Mouse (Mus musculus) testis, postnatal 10 days (tissue): ENCODE measurements around the gene Chrnd.
A peak's percentile ranks its signal among the peaks of the same experiment; 100 is the strongest.

Experiments
- DNase-seq: peaks from one replicate; pipeline ENCODE4 v3.0.0; 2021; ENCODE audit warnings: low spot score

Chrnd gene

DNA sequence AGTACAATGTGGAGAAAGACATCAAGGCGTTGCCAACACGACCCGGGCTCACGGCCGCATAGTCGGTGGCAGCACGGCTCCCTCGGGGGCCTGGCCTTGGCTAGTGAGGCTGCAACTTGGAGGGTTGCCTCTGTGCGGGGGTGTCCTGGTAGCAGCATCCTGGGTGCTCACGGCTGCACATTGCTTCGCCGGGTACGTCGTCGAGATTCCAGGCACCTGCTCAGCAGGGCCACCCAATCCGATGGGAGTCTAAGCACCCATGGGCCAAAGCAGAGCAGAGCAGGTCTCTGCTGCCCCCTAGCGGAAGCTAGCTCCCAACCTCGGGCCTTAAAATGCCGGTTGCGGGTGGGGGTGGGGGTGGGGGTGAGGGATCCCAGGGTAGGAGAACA is 5.7 kb upstream of the Chrnd start:
- DNase-seq = peak; percentile 88

DNA sequence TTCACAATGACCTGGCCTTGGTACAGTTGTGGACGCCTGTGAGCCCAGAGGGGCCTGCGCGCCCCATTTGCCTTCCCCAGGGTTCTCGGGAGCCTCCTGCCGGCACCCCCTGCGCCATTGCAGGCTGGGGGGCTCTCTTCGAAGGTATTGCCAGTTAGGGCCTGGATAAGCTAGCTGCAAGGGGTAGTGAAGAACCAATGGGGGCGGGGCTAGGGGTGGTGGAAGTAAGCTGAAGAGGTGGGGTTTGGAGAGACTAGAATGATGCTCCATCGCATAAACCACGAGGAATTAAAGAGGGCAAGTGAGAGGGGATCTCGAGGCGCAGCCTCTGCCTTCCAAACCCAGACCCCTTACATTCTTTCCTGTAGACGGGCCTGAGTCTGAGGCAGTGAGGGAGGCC is 4.9 kb upstream of the Chrnd start:
- peak; percentile 60 for DNase-seq

DNA sequence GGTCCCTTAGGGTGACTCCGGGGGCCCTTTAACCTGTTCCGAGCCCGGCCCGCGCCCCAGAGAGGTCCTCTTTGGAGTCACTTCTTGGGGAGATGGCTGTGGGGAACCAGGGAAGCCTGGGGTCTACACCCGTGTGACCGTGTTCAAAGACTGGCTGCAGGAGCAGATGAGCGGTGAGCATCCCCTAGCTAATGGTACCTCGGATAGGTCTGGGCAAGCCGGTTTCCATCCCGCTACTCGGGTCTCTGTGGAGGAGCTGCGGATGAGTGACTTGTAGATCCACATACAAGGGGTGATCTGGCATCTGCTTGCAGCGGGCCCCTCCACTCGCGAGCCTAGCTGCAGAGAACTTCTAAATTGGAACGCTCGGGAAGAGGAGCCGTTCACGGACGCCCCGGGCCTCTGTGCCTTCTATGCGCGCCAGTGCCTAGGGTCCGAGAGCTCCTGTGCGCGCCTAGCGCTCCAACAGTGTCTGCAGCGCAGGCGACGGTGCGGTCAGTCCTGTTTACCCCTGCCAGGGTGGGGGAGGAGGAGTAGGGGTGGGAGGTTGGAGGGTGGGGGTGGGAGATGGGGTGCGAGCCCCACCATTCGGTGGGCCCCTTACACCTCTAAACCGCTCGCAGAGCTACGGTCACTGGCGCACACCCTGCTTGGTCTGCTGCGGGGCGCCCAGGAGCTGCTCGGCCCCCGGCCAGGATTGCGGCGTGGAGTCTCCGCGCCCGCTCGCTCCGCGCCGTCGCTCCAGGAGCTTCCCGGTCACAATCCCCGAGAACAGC is 4.0 kb upstream of the Chrnd start:
- DNase-seq = no peak

DNA sequence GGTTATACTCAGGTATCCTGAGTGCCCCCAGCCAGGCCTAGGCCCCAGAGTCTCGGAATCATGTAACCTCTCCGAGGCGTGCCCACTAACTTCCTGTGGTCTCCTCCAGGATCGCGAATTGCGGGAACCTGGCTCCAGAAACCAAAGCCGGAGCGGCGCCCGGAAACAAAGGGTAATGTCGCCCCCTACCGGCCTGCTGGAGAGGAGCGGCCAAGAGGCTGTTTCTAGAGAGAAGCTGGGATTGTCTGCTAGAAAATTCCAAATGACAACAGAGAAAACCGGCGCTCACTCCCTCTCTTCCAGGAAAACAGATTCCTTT is 3.4 kb upstream of the Chrnd start:
- DNase-seq = peak; percentile 91

DNA sequence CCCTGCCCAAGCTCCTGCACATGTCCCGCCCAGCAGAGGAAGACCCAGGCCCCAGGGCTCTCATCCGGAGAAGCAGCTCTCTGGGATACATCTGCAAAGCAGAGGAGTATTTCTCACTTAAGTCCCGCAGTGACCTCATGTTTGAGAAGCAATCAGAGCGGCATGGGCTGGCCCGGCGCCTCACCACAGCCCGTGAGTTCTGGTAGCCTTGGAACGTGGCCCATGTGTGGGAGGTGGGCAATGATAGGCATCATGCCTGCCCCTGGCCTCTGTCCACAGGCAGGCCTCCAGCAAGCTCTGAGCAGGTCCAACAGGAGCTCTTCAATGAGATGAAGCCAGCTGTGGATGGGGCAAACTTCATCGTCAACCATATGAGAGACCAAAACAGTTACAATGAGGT is 6.9 kb downstream of the Chrnd start:
- peak; percentile 74 for DNase-seq

DNA sequence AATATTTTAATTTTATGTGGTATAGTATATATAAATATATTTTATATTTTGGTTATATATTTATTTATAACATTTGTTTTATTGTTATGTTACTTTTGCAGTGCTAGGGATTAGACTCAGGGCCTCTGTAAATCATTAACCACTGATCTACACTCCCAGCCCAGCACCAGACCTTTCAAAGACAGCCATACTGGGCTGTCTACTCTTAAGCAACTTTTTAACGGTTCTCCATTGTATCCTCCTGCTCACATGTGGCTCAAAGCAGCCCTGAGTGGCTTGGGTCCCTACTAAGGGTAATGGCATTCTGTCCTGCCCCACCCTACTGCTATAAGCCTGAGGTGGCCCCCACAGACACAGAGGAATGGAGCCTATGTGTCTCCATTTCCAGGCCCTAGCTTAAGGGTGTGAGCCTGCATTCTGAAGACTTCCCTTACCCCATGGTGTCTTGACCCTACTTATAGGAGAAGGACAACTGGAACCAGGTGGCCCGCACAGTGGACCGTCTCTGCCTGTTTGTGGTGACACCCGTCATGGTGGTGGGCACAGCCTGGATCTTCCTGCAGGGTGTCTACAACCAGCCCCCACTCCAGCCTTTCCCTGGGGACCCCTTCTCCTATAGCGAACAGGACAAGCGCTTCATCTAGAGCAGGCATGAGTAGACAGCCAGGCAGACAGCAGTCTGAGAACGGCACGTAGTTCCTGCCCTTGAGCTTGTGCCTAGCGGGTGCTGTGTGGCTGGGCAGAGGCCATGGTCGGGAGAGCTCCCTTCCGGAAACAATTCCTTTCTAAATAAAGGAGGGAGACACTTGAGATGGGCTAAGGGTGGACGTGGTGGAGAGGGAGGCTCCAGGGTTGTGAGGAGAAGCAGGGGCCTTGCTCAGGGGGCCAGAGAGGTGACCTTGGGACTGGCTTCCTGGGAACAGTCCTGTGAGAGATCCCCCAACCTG is 8.0 kb downstream of the Chrnd start:
- DNase-seq = no peak

DNA sequence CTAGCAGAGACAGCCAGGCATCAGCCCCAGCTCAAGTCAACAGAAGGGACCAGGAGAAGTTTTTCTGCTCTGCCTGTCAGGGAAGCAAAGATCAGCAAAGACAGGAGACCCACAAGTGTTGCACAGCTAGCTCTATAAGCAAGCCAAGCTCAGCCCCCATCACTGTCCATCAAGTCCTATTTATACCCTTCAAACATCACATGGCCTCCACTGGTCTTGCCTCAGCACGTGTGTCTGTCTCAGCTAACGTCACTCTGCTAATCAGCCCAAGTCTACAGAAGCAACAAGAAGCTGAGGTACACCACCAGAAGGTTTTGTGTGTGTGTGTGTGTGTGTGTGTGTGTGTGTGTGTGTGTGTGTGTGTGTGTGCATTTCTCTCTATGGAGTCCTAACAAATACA is 10.4 kb downstream of the Chrnd start:
- DNase-seq = no peak

DNA sequence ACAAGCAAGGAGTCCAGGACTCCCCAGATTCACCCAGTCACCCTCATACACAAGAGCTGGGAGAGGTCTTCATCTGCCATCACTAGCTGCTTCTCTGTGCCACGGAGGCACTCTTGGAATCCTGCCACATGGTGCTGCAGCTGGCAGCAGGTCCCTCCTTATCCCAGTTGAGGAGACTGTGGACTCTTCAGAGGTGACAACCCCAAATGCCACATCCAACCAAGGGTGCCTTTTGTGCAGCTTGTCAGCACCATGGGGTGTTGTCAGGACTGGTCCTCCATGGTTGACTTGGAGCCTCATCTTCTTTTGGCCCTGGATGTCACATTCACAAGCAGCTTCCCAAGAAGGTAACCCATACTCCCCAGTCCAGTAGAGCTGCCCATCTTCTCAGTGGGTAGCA is 11.4 kb downstream of the Chrnd start:
- DNase-seq = no peak

DNA sequence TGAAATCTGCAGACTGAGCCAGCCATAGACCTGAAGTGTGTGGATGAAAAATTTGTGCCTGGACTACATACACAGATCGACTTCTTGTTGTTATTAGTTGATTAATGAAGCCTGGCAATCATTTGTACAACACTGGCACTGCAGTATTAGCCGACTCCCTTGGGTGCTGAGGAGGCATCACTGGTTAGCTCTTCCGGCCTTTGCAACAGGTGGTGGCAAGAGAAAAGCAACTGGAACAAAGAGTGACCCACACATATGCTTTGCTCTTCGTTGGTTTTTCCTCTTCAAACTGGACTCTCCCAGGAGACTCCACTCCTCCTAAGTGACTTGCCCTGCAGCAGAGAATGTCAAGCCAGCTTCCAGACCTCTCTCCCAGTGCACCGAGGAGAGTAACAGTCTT is 13.4 kb downstream of the Chrnd start:
- no peak for DNase-seq

DNA sequence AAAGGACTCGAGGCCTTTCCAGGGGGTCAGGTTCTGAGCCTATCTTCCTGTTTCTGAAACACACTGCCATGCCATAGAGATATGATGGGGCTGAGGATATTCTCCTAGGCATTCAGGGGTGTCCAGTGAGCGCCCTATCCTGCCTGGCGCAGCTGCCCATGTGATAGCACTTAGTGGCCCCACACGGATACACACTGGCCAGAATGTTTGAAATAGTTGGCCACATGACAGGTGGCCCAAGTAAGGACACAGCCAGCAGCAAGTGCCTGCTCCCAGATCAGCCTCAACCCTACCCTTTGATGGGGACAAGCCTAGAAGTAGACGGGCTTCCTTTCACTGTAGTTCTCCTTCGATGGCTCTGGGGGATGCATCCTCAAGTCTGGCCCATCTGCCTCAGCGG is 14.1 kb downstream of the Chrnd start, which contains the start of gene Chrng:
Gene Chrng, plus strand, starts transcription at position 193 of the 400 bp plus-strand sequence.
- DNase-seq = no peak

DNA sequence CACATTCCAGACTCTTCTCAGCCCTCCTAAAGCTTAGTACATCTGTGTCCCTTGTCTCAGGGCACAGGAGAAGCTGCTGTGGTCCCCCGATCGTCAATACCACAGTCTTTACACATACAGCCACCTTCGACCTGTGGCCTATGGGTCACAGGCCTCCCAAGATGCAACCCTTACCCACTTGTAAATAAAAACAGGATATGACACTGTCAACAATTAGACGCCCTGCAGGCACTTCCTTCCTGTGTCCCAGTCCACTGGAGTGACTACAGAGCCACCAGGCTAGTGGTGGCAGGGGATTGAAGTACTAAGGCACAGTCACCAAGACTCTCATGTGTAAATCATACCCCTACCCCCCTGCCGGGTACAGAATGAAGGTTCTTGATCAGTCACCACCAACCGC is 14.6 kb downstream of the Chrnd start:
- no peak for DNase-seq

DNA sequence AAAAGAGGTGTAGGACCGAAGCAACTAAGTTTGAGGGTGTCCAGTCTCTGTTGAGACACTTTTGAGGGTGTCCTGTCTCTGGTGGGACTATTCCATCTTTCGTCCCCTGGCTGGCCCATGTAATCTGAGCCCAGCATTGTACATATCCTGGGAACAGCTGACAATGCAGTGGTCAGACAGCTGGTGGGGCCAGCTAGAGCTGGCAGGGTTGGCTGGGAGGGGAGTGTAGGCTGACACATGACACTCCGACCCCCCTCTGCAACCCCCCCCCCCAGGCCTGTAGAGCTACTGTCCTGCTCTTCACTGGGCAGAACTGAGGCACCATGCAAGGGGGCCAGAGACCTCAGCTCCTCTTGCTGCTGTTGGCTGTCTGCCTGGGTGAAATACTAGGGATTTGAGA is 15.1 kb downstream of the Chrnd start:
- no peak for DNase-seq

DNA sequence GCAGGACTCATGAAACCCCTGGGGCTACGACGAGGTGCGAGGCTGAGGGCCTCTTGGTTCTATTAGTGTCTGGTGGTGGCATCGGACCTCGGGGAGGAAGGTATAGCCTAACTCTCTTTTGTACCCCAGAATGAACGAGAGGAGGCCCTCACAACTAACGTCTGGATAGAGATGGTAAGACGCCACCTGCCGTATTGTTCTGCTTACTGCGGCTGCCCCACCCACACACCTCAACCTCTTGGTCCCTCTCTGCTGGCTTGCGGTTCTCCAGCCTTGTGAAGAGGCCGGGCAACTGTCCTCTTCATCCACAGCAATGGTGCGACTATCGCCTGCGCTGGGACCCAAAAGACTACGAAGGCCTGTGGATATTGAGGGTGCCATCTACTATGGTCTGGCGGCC is 15.9 kb downstream of the Chrnd start:
- DNase-seq = no peak

DNA sequence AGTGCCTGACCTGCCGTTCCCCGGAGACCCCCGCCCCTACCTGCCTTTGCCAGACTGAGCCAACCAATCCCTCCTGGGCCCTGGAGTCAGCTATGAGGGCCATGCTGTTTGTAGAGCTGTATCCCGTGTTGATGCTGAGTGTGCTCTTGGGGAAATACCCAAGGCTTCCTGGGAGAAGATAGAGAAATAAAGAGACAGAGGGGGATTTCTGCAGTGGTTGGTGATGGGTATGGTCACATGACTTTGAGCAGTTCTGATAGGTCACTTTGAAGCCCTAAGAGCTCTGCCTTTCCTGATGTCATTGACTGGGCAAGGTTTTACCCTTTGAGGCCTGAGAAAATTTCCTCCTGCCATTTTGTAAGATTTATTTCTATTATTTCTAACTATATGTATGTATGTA is 21.0 kb downstream of the Chrnd start:
- DNase-seq = no peak

DNA sequence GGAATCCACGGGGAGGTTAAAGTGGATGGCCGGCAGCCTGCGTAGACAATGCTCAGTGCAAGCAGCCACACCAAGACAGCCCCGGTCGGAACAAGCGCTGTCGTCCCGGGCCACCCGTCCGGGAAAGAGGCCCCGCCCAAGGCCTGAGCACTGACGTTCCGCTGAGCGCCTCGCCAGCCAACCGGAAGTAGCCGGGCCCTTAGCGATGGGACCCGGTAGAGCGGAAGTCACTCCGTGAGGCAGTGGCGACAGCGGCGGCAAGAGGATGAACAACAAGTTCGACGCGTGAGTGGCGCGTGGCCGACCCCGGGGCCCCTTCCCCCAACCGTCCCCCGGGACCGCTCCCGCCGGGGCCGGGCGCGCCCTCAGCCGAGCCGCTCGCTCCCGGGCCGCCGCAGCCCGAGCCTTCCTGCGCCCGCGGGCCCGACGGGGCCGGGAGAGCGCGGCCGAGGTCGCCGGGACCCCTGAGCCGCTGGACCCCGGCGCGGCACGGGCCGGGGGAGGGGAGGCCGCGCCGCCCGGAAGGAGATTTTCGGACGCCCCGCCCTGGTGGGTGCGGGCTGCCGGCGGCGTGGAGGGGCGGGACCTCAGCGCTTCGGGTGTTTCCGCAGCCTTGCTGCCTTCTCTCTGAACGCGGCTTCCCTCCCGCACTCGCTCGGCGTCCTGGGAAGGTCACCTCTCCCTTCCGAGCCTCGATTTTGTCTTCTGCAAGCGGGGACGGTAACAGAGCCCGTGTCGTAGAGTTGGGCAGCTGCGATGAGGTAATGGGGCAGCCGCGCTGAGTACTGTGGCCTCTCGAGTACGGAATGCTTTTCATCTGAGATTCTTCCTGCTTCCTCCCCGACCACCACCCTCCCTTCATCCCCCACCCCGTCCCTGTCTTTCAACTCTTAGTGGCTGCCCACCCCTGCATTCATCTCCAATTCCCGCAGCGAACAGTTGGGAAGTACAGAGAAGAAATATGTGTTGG is 23.6 kb downstream of the Chrnd start, which contains the start of gene Eif4e2:
Gene Eif4e2, plus strand, starts transcription at position 180 of the 970 bp plus-strand sequence.
- DNase-seq = peak; percentile 95

DNA sequence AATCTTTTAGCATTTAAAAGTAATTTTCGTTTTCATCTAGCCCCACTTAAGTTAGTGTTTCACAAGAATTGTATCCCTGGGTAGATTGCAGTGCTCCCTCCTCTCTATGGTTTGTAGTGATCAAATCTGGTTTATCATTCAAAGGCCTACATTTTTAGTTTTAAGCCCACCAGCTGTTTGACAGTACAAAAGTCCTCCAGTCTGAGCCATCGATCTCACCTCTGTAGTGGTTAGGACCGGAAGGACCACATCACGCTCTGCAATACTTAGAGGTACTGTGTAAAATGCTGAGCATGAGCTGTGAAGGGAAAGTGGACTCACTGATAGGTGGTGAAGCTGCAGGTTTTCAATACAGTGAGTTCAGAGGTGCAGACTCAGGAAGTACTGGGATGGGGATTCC is 24.3 kb downstream of the Chrnd start:
- DNase-seq = no peak

DNA sequence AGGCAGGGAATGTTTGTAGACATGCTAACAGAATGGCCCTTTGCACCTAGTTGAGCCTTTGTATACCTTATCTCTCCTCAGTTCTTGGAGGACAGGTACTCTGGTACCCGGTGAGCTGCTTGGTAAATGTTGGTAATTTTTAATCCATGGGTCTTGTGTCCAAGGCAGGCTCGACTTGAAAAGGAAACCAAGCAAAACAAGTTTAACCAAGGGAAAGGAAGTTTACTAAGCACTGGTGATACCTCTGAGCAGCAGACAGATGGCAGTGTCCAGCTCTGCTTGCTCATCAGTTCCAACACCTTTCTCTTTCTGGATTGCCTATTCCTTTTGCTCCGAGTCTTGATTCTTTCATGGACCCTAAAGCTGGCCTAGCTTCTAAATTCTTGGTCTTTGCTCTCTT is 27.5 kb downstream of the Chrnd start:
- no peak for DNase-seq

DNA sequence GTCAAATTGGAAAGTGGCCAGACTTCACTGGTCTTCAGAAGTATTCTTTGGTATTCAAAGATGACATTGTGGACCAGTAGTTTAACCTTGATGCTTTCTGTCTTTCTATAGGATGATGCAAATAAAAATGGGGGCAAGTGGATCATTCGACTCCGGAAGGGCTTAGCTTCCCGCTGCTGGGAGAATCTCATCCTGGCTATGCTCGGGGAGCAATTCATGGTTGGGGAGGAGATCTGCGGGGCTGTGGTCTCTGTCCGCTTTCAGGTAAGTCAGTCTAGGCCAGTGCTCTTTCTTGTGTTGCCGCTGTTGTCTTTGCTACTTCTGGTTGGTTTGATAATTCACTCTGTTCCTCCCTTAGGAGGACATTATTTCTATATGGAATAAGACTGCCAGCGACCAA is 35.3 kb downstream of the Chrnd start:
- DNase-seq = no peak

DNA sequence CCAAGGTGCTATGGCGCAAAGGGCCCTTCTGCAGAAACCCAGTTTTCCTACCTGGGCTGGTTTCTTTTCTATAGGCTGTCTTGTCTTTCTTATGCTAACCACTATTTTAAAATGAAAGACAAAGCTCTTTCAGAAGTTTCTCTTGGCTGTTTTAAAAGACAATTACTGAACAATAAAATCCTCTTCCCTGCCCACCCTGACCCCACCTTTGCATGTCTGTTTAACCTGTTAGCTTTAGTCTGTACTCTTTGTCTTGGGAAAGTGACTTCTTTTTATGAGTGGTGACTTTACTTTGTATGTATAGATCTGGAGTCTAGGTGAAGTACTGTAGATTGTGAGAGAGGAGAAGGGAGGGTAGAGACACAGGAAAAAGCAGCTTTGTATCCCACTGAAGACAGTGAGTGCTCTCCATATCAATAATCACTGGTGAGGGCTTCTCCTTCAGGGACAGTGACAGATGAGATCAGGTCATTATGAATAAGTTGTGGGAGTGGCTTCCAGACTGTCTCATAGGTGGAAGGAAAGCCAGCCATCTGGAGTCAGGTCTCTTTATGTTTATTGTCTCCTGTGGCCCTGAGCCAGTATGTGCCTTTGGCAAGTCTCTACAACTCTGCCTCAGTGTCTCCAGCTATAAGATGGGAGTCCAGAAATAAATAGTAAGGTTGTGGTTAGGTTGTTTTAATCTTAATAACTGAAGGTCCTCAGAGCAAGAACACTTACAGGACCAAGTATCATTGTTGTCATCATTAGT is 36.2 kb downstream of the Chrnd start:
- DNase-seq = no peak

DNA sequence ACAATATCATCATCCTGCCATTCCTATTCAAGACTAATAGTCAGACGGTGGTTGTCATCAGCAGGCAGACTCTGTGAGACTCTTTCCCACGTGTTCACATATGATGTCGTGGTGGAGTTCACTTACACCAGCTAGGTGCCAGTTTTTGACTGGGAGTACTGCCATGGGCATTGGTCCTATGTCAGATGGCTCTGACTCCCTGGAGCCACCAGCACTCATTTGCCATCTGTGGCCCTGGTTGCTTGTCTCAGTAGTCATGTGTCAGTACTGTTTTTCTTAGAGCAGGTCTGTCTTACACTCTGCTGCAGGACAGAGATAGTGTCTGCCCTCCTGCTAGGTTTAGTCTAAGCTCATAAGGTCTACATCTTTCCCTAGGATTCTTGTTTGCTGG is 36.7 kb downstream of the Chrnd start:
- no peak for DNase-seq

DNA sequence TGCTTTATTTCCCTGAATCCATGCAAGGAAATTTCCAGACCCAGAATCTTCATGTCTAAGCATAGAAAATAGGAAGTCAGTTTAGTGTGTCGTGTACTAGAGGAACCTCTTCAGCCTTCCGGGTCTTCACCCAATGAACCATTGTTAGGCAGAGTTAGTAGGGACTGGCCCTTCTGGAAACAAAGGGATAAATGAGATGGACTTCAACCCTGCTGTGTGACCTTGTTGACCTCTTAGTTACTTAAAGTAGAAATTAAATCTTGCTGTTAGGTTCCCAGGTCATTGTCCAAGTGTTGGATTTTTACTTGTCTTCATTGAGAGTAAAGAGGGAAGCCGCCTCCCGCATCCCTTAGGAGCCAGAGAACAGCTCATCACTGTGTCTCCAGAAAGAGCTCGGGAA is 40.2 kb downstream of the Chrnd start:
- no peak for DNase-seq
